Mouse (Mus musculus): Measurements from ENCODE around the gene C4b. TPM values are rescaled to one million over a fixed set of nuclear protein-coding genes. Genes with fewer than 3 reads are reported as not detected.

The C4b gene
- polyA plus RNA-seq, 1 experiment from 2014 or later = 0.07 TPM

DNA sequence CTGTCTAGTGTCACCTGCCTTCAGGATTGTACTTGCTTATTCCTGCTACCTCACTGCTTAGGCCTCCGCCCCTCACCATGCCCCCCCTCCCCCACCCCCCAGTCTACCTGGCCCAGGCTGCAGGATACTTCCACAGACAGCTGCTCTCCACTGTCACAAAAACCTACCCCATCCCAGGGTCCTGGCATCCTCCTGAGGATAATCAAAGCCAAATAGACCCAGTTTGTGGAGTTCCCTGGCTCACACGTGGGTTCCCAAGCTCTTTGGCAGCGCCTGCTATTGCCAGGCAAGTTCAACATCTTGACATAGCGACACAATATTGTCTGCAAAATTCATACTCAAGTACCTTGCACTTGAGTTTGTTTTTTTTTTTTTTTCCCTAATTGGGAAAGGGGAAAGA, 63.1 kb downstream of the C4b start:
- Histone ChIP-seq H3K27ac (ENCODE audit: low read length) (no peak overlapping the region), H3K36me3 (ENCODE audit: control insufficient read depth, insufficient read depth, low read length) (no peaks in the 10 kb centered on the region), H3K4me3 (ENCODE audit: low read depth, low read length) (no peak overlapping the region), H3K9me3 (ENCODE audit: control insufficient read depth, low read depth, low read length) (no peaks in the 10 kb centered on the region), H3K27me3 (ENCODE audit: control insufficient read depth, insufficient read depth, low read length) (no peaks in the 10 kb centered on the region), H3K9ac (replicated peaks; ENCODE audit: low read depth, low read length) (no peak overlapping the region), H3K4me1 (ENCODE audit: control insufficient read depth, insufficient read depth, low read length) (peaks cover 18% of the 10 kb centered on the region), H3K4me2 (replicated peaks; ENCODE audit: low read depth, low read length) (no peak overlapping the region)
- WGBS = 80% methylated on average over 4 of the region's 4 CpGs
- no peak for ATAC-seq (ENCODE audit: insufficient number of reproducible peaks, insufficient read depth, low FRiP score, low read depth)

DNA sequence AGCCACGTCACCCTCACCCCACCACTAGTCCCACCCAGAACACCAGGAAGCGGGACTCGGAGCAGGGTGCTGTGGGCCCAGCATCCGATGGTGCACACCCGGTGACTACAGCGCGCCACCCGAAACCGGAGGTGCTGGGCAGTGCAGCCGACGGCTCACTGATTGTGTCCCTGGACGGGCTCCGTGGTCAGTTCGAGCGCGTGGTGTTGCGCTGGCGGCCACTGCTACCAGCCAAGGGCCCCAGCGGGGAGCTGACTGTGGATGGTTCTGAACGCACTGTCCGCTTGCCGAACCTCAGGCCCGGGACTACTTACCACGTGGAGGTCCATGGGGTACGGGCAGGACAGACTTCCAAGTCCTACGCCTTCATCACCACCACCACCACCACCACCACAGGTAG, 63.5 kb downstream of the C4b start:
- no peak overlapping the region for H3K4me2 ChIP-seq (replicated peaks; ENCODE audit: low read depth, low read length)
- no peaks in the 10 kb centered on the region for H3K9me3 ChIP-seq (ENCODE audit: control insufficient read depth, low read depth, low read length)
- H3K27ac ChIP-seq (ENCODE audit: low read length) = no peak overlapping the region
- no peak overlapping the region for H3K9ac ChIP-seq (replicated peaks; ENCODE audit: low read depth, low read length)
- ATAC-seq (ENCODE audit: insufficient number of reproducible peaks, insufficient read depth, low FRiP score, low read depth) = no peak
- no peak overlapping the region for H3K4me3 ChIP-seq (ENCODE audit: low read depth, low read length)
- no peaks in the 10 kb centered on the region for H3K27me3 ChIP-seq (ENCODE audit: control insufficient read depth, insufficient read depth, low read length)
- peaks cover 21% of the 10 kb centered on the region for H3K4me1 ChIP-seq (ENCODE audit: control insufficient read depth, insufficient read depth, low read length)
- no peaks in the 10 kb centered on the region for H3K36me3 ChIP-seq (ENCODE audit: control insufficient read depth, insufficient read depth, low read length)
- WGBS = 82% methylated on average over 26 of the region's 26 CpGs

Small RNA genes within 50 kb of the gene (microRNA-seq; reads per million reads assigned to microRNA genes)
- not detected for gene Gm27471

Other genes starting within 250 kb of the C4b start
- not detected in 2 replicates for gene Btnl6, start 226.5 kb downstream of the C4b start, polyA plus RNA-seq (2014; fragmentation: Nextera tagmentation; extraction: Ambion mirVana)
- gene Notch4, start 179.6 kb downstream of the C4b start, polyA plus RNA-seq (2014; fragmentation: Nextera tagmentation; extraction: Ambion mirVana) = 3.9 and 4.7 TPM in 2 replicates
- 6.1 and 8.0 TPM in 2 replicates for gene Gpsm3, start 154.1 kb downstream of the C4b start, polyA plus RNA-seq (2014; fragmentation: Nextera tagmentation; extraction: Ambion mirVana)
- 13.1 and 15.5 TPM in 2 replicates for gene Pbx2, start 152.6 kb downstream of the C4b start, polyA plus RNA-seq (2014; fragmentation: Nextera tagmentation; extraction: Ambion mirVana)
- 3.7 and 3.8 TPM in 2 replicates for gene Ager, start 146.0 kb downstream of the C4b start, polyA plus RNA-seq (2014; fragmentation: Nextera tagmentation; extraction: Ambion mirVana)
- 104 and 105 TPM in 2 replicates for gene Rnf5, start 140.2 kb downstream of the C4b start, polyA plus RNA-seq (2014; fragmentation: Nextera tagmentation; extraction: Ambion mirVana)
- gene Agpat1, start 139.6 kb downstream of the C4b start, polyA plus RNA-seq (2014; fragmentation: Nextera tagmentation; extraction: Ambion mirVana) = 53.1 and 53.9 TPM in 2 replicates
- 3.8 and 4.2 TPM in 2 replicates for gene Egfl8, start 127.9 kb downstream of the C4b start, polyA plus RNA-seq (2014; fragmentation: Nextera tagmentation; extraction: Ambion mirVana)
- 31.2 and 31.8 TPM in 2 replicates for gene Ppt2, start 115.4 kb downstream of the C4b start, polyA plus RNA-seq (2014; fragmentation: Nextera tagmentation; extraction: Ambion mirVana)
- gene Prrt1, start 114.3 kb downstream of the C4b start, polyA plus RNA-seq (2014; fragmentation: Nextera tagmentation; extraction: Ambion mirVana) = 0.56 and 0.67 TPM in 2 replicates
- gene Fkbpl, start 99.1 kb downstream of the C4b start, polyA plus RNA-seq (2014; fragmentation: Nextera tagmentation; extraction: Ambion mirVana) = 11.9 and 12.0 TPM in 2 replicates
- gene Atf6b, start 96.7 kb downstream of the C4b start, polyA plus RNA-seq (2014; fragmentation: Nextera tagmentation; extraction: Ambion mirVana) = 56.5 and 58.3 TPM in 2 replicates
- gene Tnxb, start 73.3 kb downstream of the C4b start, polyA plus RNA-seq (2014; fragmentation: Nextera tagmentation; extraction: Ambion mirVana) = 1.1 TPM in 2 replicates
- gene Cyp21a1, start 60.7 kb upstream of the C4b start, polyA plus RNA-seq (2014; fragmentation: Nextera tagmentation; extraction: Ambion mirVana) = not detected in 2 replicates
- gene Stk19, start 93.1 kb upstream of the C4b start, polyA plus RNA-seq (2014; fragmentation: Nextera tagmentation; extraction: Ambion mirVana) = 22.3 and 27.3 TPM in 2 replicates
- gene Dxo, start 93.1 kb upstream of the C4b start, polyA plus RNA-seq (2014; fragmentation: Nextera tagmentation; extraction: Ambion mirVana) = 52.9 and 56.4 TPM in 2 replicates
- 37.7 and 39.5 TPM in 2 replicates for gene Skiv2l, start 106.3 kb upstream of the C4b start, polyA plus RNA-seq (2014; fragmentation: Nextera tagmentation; extraction: Ambion mirVana)
- gene Nelfe, start 106.5 kb upstream of the C4b start, polyA plus RNA-seq (2014; fragmentation: Nextera tagmentation; extraction: Ambion mirVana) = 101 and 114 TPM in 2 replicates
- 6.7 and 9.4 TPM in 2 replicates for gene Cfb, start 118.6 kb upstream of the C4b start, polyA plus RNA-seq (2014; fragmentation: Nextera tagmentation; extraction: Ambion mirVana)
- gene Zbtb12, start 135.6 kb upstream of the C4b start, polyA plus RNA-seq (2014; fragmentation: Nextera tagmentation; extraction: Ambion mirVana) = 0.87 and 1.2 TPM in 2 replicates
- gene Gm20547, start 138.2 kb upstream of the C4b start, polyA plus RNA-seq (2014; fragmentation: Nextera tagmentation; extraction: Ambion mirVana) = not detected in 2 replicates
- 2.8 TPM in 2 replicates for gene C2, start 154.4 kb upstream of the C4b start, polyA plus RNA-seq (2014; fragmentation: Nextera tagmentation; extraction: Ambion mirVana)
- 69.4 and 79.4 TPM in 2 replicates for gene Ehmt2, start 154.6 kb upstream of the C4b start, polyA plus RNA-seq (2014; fragmentation: Nextera tagmentation; extraction: Ambion mirVana)
- gene Slc44a4, start 170.6 kb upstream of the C4b start, polyA plus RNA-seq (2014; fragmentation: Nextera tagmentation; extraction: Ambion mirVana) = 5.3 and 6.4 TPM in 2 replicates
- 15.1 and 16.2 TPM in 2 replicates for gene Neu1, start 187.4 kb upstream of the C4b start, polyA plus RNA-seq (2014; fragmentation: Nextera tagmentation; extraction: Ambion mirVana)
- gene Hspa1b, start 215.4 kb upstream of the C4b start, polyA plus RNA-seq (2014; fragmentation: Nextera tagmentation; extraction: Ambion mirVana) = 0.54 and 0.84 TPM in 2 replicates
- gene Gm20481, start 226.0 kb upstream of the C4b start, polyA plus RNA-seq (2014; fragmentation: Nextera tagmentation; extraction: Ambion mirVana) = 0.66 TPM in 1 of 2 replicates, not detected in the other
- gene Hspa1a, start 228.3 kb upstream of the C4b start, polyA plus RNA-seq (2014; fragmentation: Nextera tagmentation; extraction: Ambion mirVana) = 4.9 and 6.0 TPM in 2 replicates
- gene Hspa1l, start 228.8 kb upstream of the C4b start, polyA plus RNA-seq (2014; fragmentation: Nextera tagmentation; extraction: Ambion mirVana) = 0.73 and 0.75 TPM in 2 replicates
- 177 and 205 TPM in 2 replicates for gene Lsm2, start 238.0 kb upstream of the C4b start, polyA plus RNA-seq (2014; fragmentation: Nextera tagmentation; extraction: Ambion mirVana)